Mouse (Mus musculus) MEL (cell line): ENCODE data around the gene Dnajb1. TPM values are rescaled to one million over a fixed set of nuclear protein-coding genes. Genes with fewer than 3 reads are reported as not detected.

ENCODE experiments used
- DNase-seq: peaks from one replicate; pipeline ENCODE4 v3.0.0; 2011; ENCODE audit warnings: low read depth, low spot score
- H3K27ac ChIP-seq: 2 replicates; pipeline ENCODE4 v1.5.1; 2012; ENCODE audit warnings: low read depth, mild to moderate bottlenecking, control low read depth, low read length, moderate library complexity; ENCODE audit not compliant: control insufficient read depth
- H3K27me3 ChIP-seq, 2 experiments: fragments of 150-350 bp in 1 of 2; sonication (generic) in 1 of 2; 2 replicates each; pipeline ENCODE4 v1.6.1; 2012; ENCODE audit warnings: low read length in 2 of 2, mild to moderate bottlenecking in 2 of 2, improper control_type of control experiment in 1 of 2, moderate library complexity in 1 of 2; ENCODE audit not compliant: insufficient read depth in 2 of 2, control insufficient read depth in 1 of 2
- H3K36me3 ChIP-seq, 2 experiments: 2 replicates each; pipeline ENCODE4 v1.6.1; 2012 to 2014; ENCODE audit warnings: low read length in 2 of 2, improper control_type of control experiment in 1 of 2, inconsistent platforms in 1 of 2, mild to moderate bottlenecking in 1 of 2; ENCODE audit not compliant: insufficient read depth in 2 of 2, control insufficient read depth in 1 of 2
- H3K4me1 ChIP-seq, 2 experiments: fragments of 150-350 bp in 1 of 2; sonication (generic) in 1 of 2; 2 replicates each; pipeline ENCODE4 v1.6.1; 2012; ENCODE audit warnings: low read length in 2 of 2, improper control_type of control experiment in 1 of 2, mild to moderate bottlenecking in 1 of 2; ENCODE audit not compliant: insufficient read depth in 2 of 2, control insufficient read depth in 1 of 2
- H3K4me3 ChIP-seq, 2 experiments: fragments of 150-350 bp in 1 of 2; sonication (generic) in 1 of 2; 2 replicates each; pipeline ENCODE4 v1.5.1; 2012; ENCODE audit warnings: low read depth in 2 of 2, low read length in 2 of 2, mild to moderate bottlenecking in 2 of 2, moderate library complexity in 2 of 2, control low read depth in 1 of 2, improper control_type of control experiment in 1 of 2; ENCODE audit not compliant: control insufficient read depth in 1 of 2, insufficient read depth in 1 of 2
- H3K79me2 ChIP-seq: 2 replicates; pipeline ENCODE4 v1.6.1; 2012; ENCODE audit warnings: mild to moderate bottlenecking, low read length, moderate library complexity; ENCODE audit not compliant: control insufficient read depth, poor library complexity, insufficient read depth
- H3K9ac ChIP-seq: 2 replicates; pipeline ENCODE4 v1.6.1; 2012; ENCODE audit warnings: low read depth, mild to moderate bottlenecking, control low read depth, low read length, moderate library complexity; ENCODE audit not compliant: control insufficient read depth, poor library complexity, severe bottlenecking
- H3K9me3 ChIP-seq: fragments of 150-350 bp; sonication (generic); replicated peaks from 2 replicates; pipeline ENCODE4 v1.6.1; 2012; ENCODE audit warnings: mild to moderate bottlenecking, low read length, improper control_type of control experiment, moderate library complexity; ENCODE audit not compliant: insufficient read depth
- CHD1 ChIP-seq: IDR thresholded peaks from 2 replicates; pipeline ENCODE4 v1.6.1; 2012; ENCODE audit warnings: low read depth, mild to moderate bottlenecking, inconsistent platforms, low read length, improper control_type of control experiment
- CTCF ChIP-seq, 3 experiments: IDR thresholded peaks in 2 of 3; conservative IDR thresholded peaks in 1 of 3; 2 replicates each; pipeline ENCODE4 v1.5.1; 2011 to 2012; ENCODE audit warnings: low read length in 3 of 3, low read depth in 2 of 3, mild to moderate bottlenecking in 2 of 3, improper control_type of control experiment in 1 of 3, inconsistent platforms in 1 of 3, mixed read lengths in 1 of 3, moderate library complexity in 1 of 3; ENCODE audit not compliant: control insufficient read depth in 1 of 3, insufficient read depth in 1 of 3, poor library complexity in 1 of 3, severe bottlenecking in 1 of 3
- E2F4 ChIP-seq: IDR thresholded peaks from 2 replicates; pipeline ENCODE4 v1.6.1; 2011; ENCODE audit warnings: low read depth, low read length, improper control_type of control experiment, borderline replicate concordance
- ELF1 ChIP-seq: IDR thresholded peaks from 2 replicates; pipeline ENCODE4 v1.6.1; 2014; ENCODE audit warnings: low read depth, mild to moderate bottlenecking, inconsistent platforms, low read length, improper control_type of control experiment, moderate library complexity
- EP300 ChIP-seq, 2 experiments: IDR thresholded peaks; 2 replicates each; pipeline ENCODE4 v1.6.1; 2011; ENCODE audit warnings: improper control_type of control experiment in 2 of 2, low read length in 2 of 2, low read depth in 1 of 2, mild to moderate bottlenecking in 1 of 2
- ETS1 ChIP-seq: IDR thresholded peaks from 2 replicates; pipeline ENCODE4 v1.6.1; 2012; ENCODE audit warnings: low read depth, mild to moderate bottlenecking, inconsistent platforms, low read length, improper control_type of control experiment, moderate library complexity
- JUND ChIP-seq: IDR thresholded peaks from 2 replicates; pipeline ENCODE4 v1.6.1; 2011; ENCODE audit warnings: low read depth, mild to moderate bottlenecking, improper control_type of control experiment, low read length
- KAT2A ChIP-seq: conservative IDR thresholded peaks from 2 replicates; pipeline ENCODE4 v1.6.1; 2012; ENCODE audit warnings: low read depth, low read length, improper control_type of control experiment, inconsistent platforms
- MAX ChIP-seq: IDR thresholded peaks from 2 replicates; pipeline ENCODE4 v1.6.1; 2011; ENCODE audit warnings: low read length, improper control_type of control experiment
- MYB ChIP-seq: IDR thresholded peaks from 2 replicates; pipeline ENCODE4 v1.6.1; 2011; ENCODE audit warnings: mild to moderate bottlenecking, low read depth, low read length, improper control_type of control experiment
- MYC ChIP-seq: IDR thresholded peaks from 2 replicates; pipeline ENCODE4 v1.6.1; 2011; ENCODE audit warnings: low read depth, mild to moderate bottlenecking, low read length, improper control_type of control experiment, moderate library complexity
- NELFE ChIP-seq: IDR thresholded peaks from 2 replicates; pipeline ENCODE4 v1.6.1; 2011; ENCODE audit warnings: low read depth, low read length, improper control_type of control experiment
- NRF1 ChIP-seq: IDR thresholded peaks from 2 replicates; pipeline ENCODE4 v1.6.1; 2014; ENCODE audit warnings: low read depth, mild to moderate bottlenecking, inconsistent platforms, low read length, improper control_type of control experiment, moderate library complexity; ENCODE audit not compliant: poor library complexity, insufficient read depth, severe bottlenecking
- RAD21 ChIP-seq: IDR thresholded peaks from 2 replicates; pipeline ENCODE4 v1.6.1; 2011; ENCODE audit warnings: mild to moderate bottlenecking, low read depth, low read length, improper control_type of control experiment
- RCOR1 ChIP-seq: IDR thresholded peaks from 2 replicates; pipeline ENCODE4 v1.6.1; 2012; ENCODE audit warnings: low read depth, mild to moderate bottlenecking, inconsistent platforms, low read length, improper control_type of control experiment
- SMC3 ChIP-seq: IDR thresholded peaks from 2 replicates; pipeline ENCODE4 v1.6.1; 2011; ENCODE audit warnings: low read depth, low read length, improper control_type of control experiment
- TBP ChIP-seq: IDR thresholded peaks from 2 replicates; pipeline ENCODE4 v1.8.0; 2011; ENCODE audit warnings: low read depth, low read length, improper control_type of control experiment
- TCF12 ChIP-seq: IDR thresholded peaks from 2 replicates; pipeline ENCODE4 v1.6.1; 2014; ENCODE audit warnings: low read depth, mild to moderate bottlenecking, inconsistent platforms, low read length, improper control_type of control experiment, moderate library complexity
- USF1 ChIP-seq: IDR thresholded peaks from 2 replicates; pipeline ENCODE4 v1.6.1; 2014; ENCODE audit warnings: low read depth, mild to moderate bottlenecking, inconsistent platforms, low read length, improper control_type of control experiment, moderate library complexity
- USF2 ChIP-seq, 2 experiments: IDR thresholded peaks; 2 replicates each; pipeline ENCODE4 v1.6.1; 2011 to 2012; ENCODE audit warnings: improper control_type of control experiment in 2 of 2, low read length in 2 of 2, borderline replicate concordance in 1 of 2, inconsistent platforms in 1 of 2, low read depth in 1 of 2, mild to moderate bottlenecking in 1 of 2; ENCODE audit not compliant: insufficient read depth in 1 of 2
- ZC3H11A ChIP-seq: IDR thresholded peaks from 2 replicates; pipeline ENCODE4 v1.6.1; 2012; ENCODE audit warnings: low read depth, mild to moderate bottlenecking, inconsistent platforms, low read length, improper control_type of control experiment
- ZKSCAN1 ChIP-seq: IDR thresholded peaks from 2 replicates; pipeline ENCODE4 v1.6.1; 2012; ENCODE audit warnings: low read depth, mild to moderate bottlenecking, inconsistent platforms, low read length, improper control_type of control experiment, moderate library complexity
- ZMIZ1 ChIP-seq: IDR thresholded peaks from 2 replicates; pipeline ENCODE4 v1.6.1; 2012; ENCODE audit warnings: low read depth, mild to moderate bottlenecking, inconsistent platforms, low read length, improper control_type of control experiment, moderate library complexity
- polyA plus RNA-seq, 2 experiments: library from polyadenylated mRNA; stranded (reverse) in 1 of 2; unstranded in 1 of 2; fragments of >175 nt in 1 of 2; fragments of >200 nt in 1 of 2; gene quantifications; 2 replicates each; pipeline versions ENCODE4 v1.2.1 to v1.2.4; 2012; ENCODE audit warnings: low replicate concordance in 2 of 2, low read depth in 1 of 2; ENCODE audit not compliant: insufficient read length in 2 of 2, insufficient read depth in 1 of 2, missing spikeins in 1 of 2
- total RNA-seq: library from RNA; depleted of rRNA; stranded (reverse); fragments of 300-350 nt; gene quantifications from 2 replicates; pipeline ENCODE4 v1.2.3, GENCODE M21; 2012

Dnajb1 gene
- total and polyA plus RNA-seq, 3 experiments: 43.2 to 56.6 TPM; not detected in 1

DNA sequence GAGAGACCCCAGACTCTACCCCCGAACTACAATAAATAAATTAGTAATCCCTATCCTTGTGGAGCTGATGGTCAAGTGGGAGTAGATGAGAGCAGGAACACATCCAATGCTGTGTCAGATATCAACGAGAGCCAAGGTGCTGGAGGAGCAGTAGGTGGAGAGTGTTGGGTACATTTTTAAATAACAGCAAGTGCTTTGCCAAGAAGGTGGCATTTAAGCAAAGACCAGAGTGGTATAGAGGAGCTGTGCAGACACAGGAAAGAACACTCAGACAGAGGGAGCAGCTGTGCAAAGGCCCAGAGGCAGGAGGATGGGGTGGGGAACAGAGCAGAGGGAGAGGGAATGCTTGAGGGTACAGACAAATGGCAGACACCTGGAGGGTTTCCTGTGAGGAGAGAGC, 9.1 kb downstream of the Dnajb1 start:
- TF ChIP-seq MYB: no peak

GRCm38 (mm10) chr8:83618566-83618965, 10.6 kb downstream of the Dnajb1 start:
- H3K27me3 ChIP-seq: no peaks in the 10 kb centered on the region

More for the DNA sequence above, 9.1 kb downstream of the Dnajb1 start:
- no peaks in the 10 kb centered on the region for H3K27me3 ChIP-seq
- no peak overlapping the region for H3K27ac ChIP-seq
- peaks cover 0 to 8% of the 10 kb centered on the region in 2 experiments; a peak in 3 of 4 replicates for H3K36me3 ChIP-seq
- H3K4me1 ChIP-seq: peaks cover 3 to 9% of the 10 kb centered on the region in 2 experiments; a peak in 3 of 4 replicates
- H3K9me3 ChIP-seq: no peaks in the 10 kb centered on the region
- H3K79me2 ChIP-seq: no peaks in the 10 kb centered on the region; the same call in 1 of the 2 replicates
- no peak overlapping the region for H3K9ac ChIP-seq
- DNase-seq: no peak
- H3K4me3 ChIP-seq: no peak overlapping the region

DNA sequence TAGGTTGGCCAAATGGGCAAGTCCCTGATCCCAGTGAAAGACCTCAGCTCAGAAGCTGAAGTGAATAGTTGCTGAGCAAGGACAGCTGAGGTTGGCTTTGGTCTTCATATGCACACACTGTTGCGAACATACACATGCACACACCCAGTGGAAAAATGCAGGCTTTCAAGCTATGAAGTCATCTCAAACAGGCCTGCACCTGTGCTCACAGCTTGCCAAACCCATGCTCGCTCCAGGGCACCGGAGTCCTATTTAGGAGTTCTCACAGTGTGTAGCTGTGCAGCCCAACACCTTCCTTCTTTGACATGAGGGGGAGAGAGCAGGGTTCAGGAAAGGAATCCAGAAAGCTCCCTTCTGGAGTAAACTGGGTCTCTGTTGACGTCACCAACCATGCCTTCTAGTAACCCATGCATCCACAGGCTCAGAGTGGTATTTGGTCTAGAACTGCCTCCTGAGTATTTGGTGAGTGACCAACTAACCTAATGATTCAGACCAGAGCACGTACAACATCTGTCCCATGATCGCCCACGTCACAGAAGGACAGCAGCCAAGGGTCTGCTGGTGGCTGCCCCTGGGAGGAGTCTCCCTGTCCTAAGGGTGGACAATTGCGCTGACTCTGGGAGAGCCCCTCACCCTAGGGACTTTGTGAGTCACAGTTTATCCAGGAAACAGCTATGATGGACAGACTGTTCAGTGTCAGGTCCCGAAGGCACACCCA, 11.7 kb downstream of the Dnajb1 start:
- no peak overlapping the region for H3K27ac ChIP-seq
- no peaks in the 10 kb centered on the region for H3K27me3 ChIP-seq
- no peaks in the 10 kb centered on the region for H3K9me3 ChIP-seq
- no peak overlapping the region for H3K9ac ChIP-seq
- no peak overlapping the region for H3K4me3 ChIP-seq
- TF ChIP-seq CHD1 (no peak), E2F4 (no peak), SMC3 (no peak), RCOR1 (no peak), TBP (no peak), NRF1 (no peak), MAX (no peak), ZKSCAN1 (no peak)
- peaks cover 5 to 19% of the 10 kb centered on the region in 2 experiments for H3K4me1 ChIP-seq
- DNase-seq: no peak
- peaks cover 0 to 13% of the 10 kb centered on the region in 2 experiments; a peak in 2 of 4 replicates for H3K36me3 ChIP-seq
- no peaks in the 10 kb centered on the region; the same call in 1 of the 2 replicates for H3K79me2 ChIP-seq

More at GRCm38 (mm10) chr8:83618566-83618965, 10.6 kb downstream of the Dnajb1 start:
- H3K9ac ChIP-seq: no peak overlapping the region
- H3K9me3 ChIP-seq: no peaks in the 10 kb centered on the region
- H3K36me3 ChIP-seq: peaks cover 0 to 13% of the 10 kb centered on the region in 2 experiments; a peak in 2 of 4 replicates
- peaks cover 5 to 16% of the 10 kb centered on the region in 2 experiments for H3K4me1 ChIP-seq
- H3K27ac ChIP-seq: no peak overlapping the region
- DNase-seq: no peak
- H3K4me3 ChIP-seq: no peak overlapping the region
- TF ChIP-seq MYC (no peak), E2F4 (no peak), TBP (no peak), CTCF (IDR thresholded peaks at IDR 0.05 in 2 of 3, conservative IDR thresholded peaks at IDR 0.05 in 1 of 3; ENCODE audit: control insufficient read depth in 1 of 3, insufficient read depth in 1 of 3, low read depth in 2 of 3, low read length in 3 of 3, poor library complexity in 1 of 3, severe bottlenecking in 1 of 3) (no peak), ETS1 (no peak), RAD21 (no peak), ZMIZ1 (no peak), KAT2A (no peak), EP300 (IDR thresholded peaks at IDR 0.05; ENCODE audit: low read depth in 1 of 2, low read length in 2 of 2) (no peak), USF2 (IDR thresholded peaks at IDR 0.05; ENCODE audit: borderline replicate concordance in 1 of 2, insufficient read depth in 1 of 2, low read depth in 1 of 2, low read length in 2 of 2) (no peak), NELFE (no peak), USF1 (no peak), TCF12 (no peak), SMC3 (no peak), CHD1 (no peak), ZC3H11A (no peak), ELF1 (no peak), JUND (no peak)
- H3K79me2 ChIP-seq: no peaks in the 10 kb centered on the region; the same call in 1 of the 2 replicates
